Mouse (Mus musculus) kidney, adult 2 months (tissue): Measurements from ENCODE around the gene Stra6.

ENCODE experiments used
- CTCF ChIP-seq: fragments of 200-500 bp; conservative IDR thresholded peaks from 2 replicates; pipeline ENCODE4 v1.5.1; 2011; ENCODE audit warnings: low read depth, mild to moderate bottlenecking, control low read depth, low read length, moderate library complexity, mixed read lengths; ENCODE audit not compliant: insufficient read depth, insufficient read length
- POLR2A ChIP-seq: fragments of 200-500 bp; IDR thresholded peaks from one replicate; pipeline ENCODE4 v1.6.1; 2011; ENCODE audit warnings: low read depth, low read length, control low read depth

DNA sequence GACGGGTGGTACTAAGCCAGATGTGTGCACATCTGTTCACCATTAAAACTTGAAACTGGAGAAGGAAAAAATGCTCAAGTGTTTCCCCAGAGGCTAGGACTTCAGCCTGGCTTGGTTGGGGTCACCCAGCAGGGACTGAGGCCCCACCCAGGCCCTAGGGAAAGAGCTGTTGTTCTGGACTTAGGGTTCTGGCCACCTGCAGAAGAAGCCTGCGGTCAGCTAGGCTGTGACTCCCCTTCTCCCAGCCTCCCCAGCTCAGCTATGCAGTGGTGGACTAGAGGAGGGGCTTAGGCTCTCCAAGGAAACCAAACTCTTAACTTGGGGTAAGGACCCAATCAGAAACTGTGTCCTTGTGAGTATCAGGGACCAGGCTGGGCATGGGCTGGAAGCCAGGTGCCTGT lies 72.3 kb downstream of the Stra6 start:
- TF ChIP-seq CTCF (no peak), POLR2A (no peak)
